Mouse (Mus musculus) kidney, postnatal 0 days (tissue): ENCODE measurements at regions not wholly inside any gene's neighbourhood (a gene's known extent, or its start where the extent isn't known, plus 50 kb on each side); places are given as distances from the start of the nearest gene placed in this dataset.

Experiments
- ATAC-seq: fragments of 200-750 bp; cut with Nextera tagmentation; replicated peaks from 2 replicates; pipeline ENCODE4 v1.8.0; 2017; ENCODE audit warnings: low read depth, moderate number of reproducible peaks, moderate TSS enrichment, moderate library complexity; ENCODE audit not compliant: low FRiP score
- DNase-seq: peaks from one replicate; pipeline ENCODE4 v3.0.0-alpha.2; 2016; ENCODE audit warnings: low spot score
- H3K27ac ChIP-seq: fragments of 300-500 bp; sonication (generic); 2 replicates; pipeline ENCODE4 v1.5.1; 2014; ENCODE audit warnings: mild to moderate bottlenecking
- H3K27me3 ChIP-seq: fragments of 300-500 bp; sonication (generic); 2 replicates; pipeline ENCODE4 v1.6.1; 2014; ENCODE audit warnings: low read length, mixed read lengths; ENCODE audit not compliant: insufficient read depth
- H3K36me3 ChIP-seq: fragments of 300-500 bp; sonication (generic); 2 replicates; pipeline ENCODE4 v1.6.1; 2014; ENCODE audit warnings: low read length, mixed read lengths; ENCODE audit not compliant: insufficient read depth
- H3K4me1 ChIP-seq: fragments of 300-500 bp; sonication (generic); replicated peaks from 2 replicates; pipeline ENCODE4 v1.6.1; 2014; ENCODE audit warnings: antibody characterized with exemption, low read length, mixed read lengths; ENCODE audit not compliant: insufficient read depth
- H3K4me2 ChIP-seq: fragments of 300-500 bp; sonication (generic); 2 replicates; pipeline ENCODE4 v1.6.1; 2014; ENCODE audit warnings: mild to moderate bottlenecking, low read length, moderate library complexity, mixed read lengths
- H3K4me3 ChIP-seq: fragments of 300-500 bp; sonication (generic); replicated peaks from 2 replicates; pipeline ENCODE4 v1.5.1; 2014; ENCODE audit warnings: low read depth, low read length
- H3K9ac ChIP-seq: fragments of 300-500 bp; sonication (generic); 2 replicates; pipeline ENCODE4 v1.6.1; 2014; ENCODE audit warnings: low read depth, low read length
- H3K9me3 ChIP-seq: fragments of 300-500 bp; sonication (generic); replicated peaks from 2 replicates; pipeline ENCODE4 v1.6.1; 2016; ENCODE audit warnings: low read length, inconsistent platforms, mixed read lengths
- CTCF ChIP-seq: IDR thresholded peaks from 2 replicates; pipeline ENCODE4 v1.5.1; 2016; ENCODE audit warnings: antibody characterized with exemption, low read depth, mild to moderate bottlenecking, moderate library complexity
- WGBS: fragments of 180-500 bp; shearing (Covaris S2); extraction: QIAGEN DNeasy Blood & Tissue Kit; methylation state at CpG from one replicate; pipeline ENCODE4 v1.1.7; 2014; 5-methylcytosine and 5-hydroxymethylcytosine counted together

GRCm38 (mm10) chr8:49492906-49493305 is 649.2 kb upstream of the Tenm3 start:
- Histone ChIP-seq H3K4me2 (no peak overlapping the region), H3K27me3 (no peaks in the 10 kb centered on the region), H3K9me3 (no peaks in the 10 kb centered on the region), H3K36me3 (no peaks in the 10 kb centered on the region), H3K4me3 (no peak overlapping the region), H3K27ac (no peak overlapping the region), H3K9ac (no peak overlapping the region), H3K4me1 (no peaks in the 10 kb centered on the region)
- DNase-seq (no peak), ATAC-seq (no peak)
- 81% methylated on average over 2 of the region's 2 CpGs for WGBS
- no peak for TF ChIP-seq CTCF

GRCm38 (mm10) chr8:49485284-49485683 is 641.5 kb upstream of the Tenm3 start:
- ATAC-seq, result no peak
- Histone ChIP-seq H3K4me1 (no peaks in the 10 kb centered on the region), H3K27ac (no peak overlapping the region), H3K27me3 (no peaks in the 10 kb centered on the region), H3K9ac (no peak overlapping the region), H3K4me2 (no peak overlapping the region), H3K36me3 (no peaks in the 10 kb centered on the region), H3K4me3 (no peak overlapping the region), H3K9me3 (no peaks in the 10 kb centered on the region)
- DNase-seq, result no peak
- WGBS, result 79% methylated on average over 4 of the region's 4 CpGs
- TF ChIP-seq CTCF, result no peak

DNA sequence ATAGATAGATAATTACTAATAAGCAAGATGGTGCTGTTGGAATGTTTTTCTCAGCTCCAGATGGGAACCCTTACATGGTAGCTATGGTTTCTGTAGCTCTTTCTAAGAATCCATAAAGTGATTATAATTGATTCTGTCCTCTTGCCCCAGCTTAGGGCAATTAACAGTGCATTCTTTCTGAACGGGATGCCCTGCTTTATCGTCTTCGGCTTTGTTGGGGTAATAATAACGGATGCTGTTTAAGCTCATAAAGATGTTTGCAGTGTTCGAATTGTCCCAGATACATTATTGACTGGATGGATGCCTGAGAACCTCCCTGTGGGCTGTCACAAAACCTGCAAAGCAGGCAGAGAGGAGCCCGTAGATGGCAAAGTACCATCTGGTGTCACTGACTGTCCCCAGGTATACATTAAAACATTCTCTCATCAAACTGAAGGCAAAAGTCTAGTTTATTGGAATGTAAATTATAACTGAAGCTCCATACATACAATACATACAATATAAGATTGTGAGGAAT is 637.8 kb upstream of the Tenm3 start:
- H3K9me3 ChIP-seq, result no peaks in the 10 kb centered on the region
- no peak overlapping the region for H3K4me3 ChIP-seq
- no peaks in the 10 kb centered on the region for H3K27me3 ChIP-seq
- no peak for TF ChIP-seq CTCF
- WGBS, result 81% methylated on average over 6 of the region's 6 CpGs
- no peaks in the 10 kb centered on the region for H3K4me1 ChIP-seq
- no peaks in the 10 kb centered on the region for H3K36me3 ChIP-seq
- DNase-seq, result no peak
- no peak overlapping the region for H3K27ac ChIP-seq
- H3K9ac ChIP-seq, result no peak overlapping the region
- ATAC-seq, result no peak
- no peak overlapping the region for H3K4me2 ChIP-seq

DNA sequence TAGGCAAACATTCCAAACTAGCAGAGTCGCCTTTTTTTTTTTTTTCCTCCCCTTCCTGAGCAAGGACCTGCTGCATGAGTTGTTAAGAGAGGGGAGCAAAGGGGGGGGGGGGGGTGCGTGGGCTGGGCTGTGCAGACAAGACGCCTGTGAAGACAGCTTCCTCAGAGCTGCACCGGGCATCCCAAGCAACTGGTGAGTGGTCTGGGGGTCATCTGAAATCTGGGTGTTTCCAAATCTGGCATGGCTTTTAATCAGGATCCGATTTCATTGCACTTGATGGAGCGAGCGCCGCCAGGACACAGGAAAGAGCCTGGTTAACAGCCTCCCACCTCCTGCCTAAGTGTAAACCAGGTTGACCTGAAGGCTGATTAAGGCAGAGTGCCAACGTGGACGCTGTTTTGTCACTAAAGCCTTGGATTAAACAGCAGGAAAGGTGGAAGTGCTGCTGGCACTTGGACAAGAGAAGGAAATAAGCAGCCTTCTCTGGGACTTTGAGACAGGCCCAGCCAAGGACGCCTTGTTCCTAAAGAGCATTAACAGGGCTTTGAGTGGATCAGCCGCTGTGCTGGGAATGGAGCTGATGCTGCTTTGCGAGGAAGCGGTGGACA is 622.3 kb upstream of the Tenm3 start:
- ATAC-seq (peak; percentile 63; the same call in 1 of the 2 replicates), DNase-seq (peak; percentile 56)
- no peak overlapping the region for H3K9ac ChIP-seq
- no peak for TF ChIP-seq CTCF
- no peaks in the 10 kb centered on the region for H3K9me3 ChIP-seq
- H3K27ac ChIP-seq, result no peak overlapping the region
- peak overlapping the region; percentile 43 for H3K4me2 ChIP-seq
- no peaks in the 10 kb centered on the region for H3K27me3 ChIP-seq
- H3K4me3 ChIP-seq, result no peak overlapping the region
- no peaks in the 10 kb centered on the region for H3K4me1 ChIP-seq
- WGBS, result 15% methylated on average over 13 of the region's 14 CpGs
- no peaks in the 10 kb centered on the region for H3K36me3 ChIP-seq

- WGBS, result 57% methylated on average over 7 of the region's 7 CpGs
- H3K36me3 ChIP-seq, result no peaks in the 10 kb centered on the region
- no peak overlapping the region for H3K4me2 ChIP-seq
- no peak overlapping the region for H3K4me3 ChIP-seq
- ATAC-seq (no peak), DNase-seq (no peak)
- H3K9ac ChIP-seq, result no peak overlapping the region
- H3K4me1 ChIP-seq, result no peaks in the 10 kb centered on the region
- H3K27ac ChIP-seq, result no peak overlapping the region
- no peaks in the 10 kb centered on the region for H3K9me3 ChIP-seq
- TF ChIP-seq CTCF, result no peak
- no peaks in the 10 kb centered on the region for H3K27me3 ChIP-seq
Observed at GRCm38 (mm10) chr8:49465070-49465469, 621.3 kb upstream of the Tenm3 start.

GRCm38 (mm10) chr8:49462602-49463001 is 618.9 kb upstream of the Tenm3 start:
- DNase-seq (no peak), ATAC-seq (no peak)
- WGBS, result 67% methylated on average over 8 of the region's 8 CpGs

More at GRCm38 (mm10) chr8:49462602-49463001, 618.9 kb upstream of the Tenm3 start:
- H3K36me3 ChIP-seq, result no peaks in the 10 kb centered on the region
- no peak overlapping the region for H3K4me3 ChIP-seq
- H3K4me1 ChIP-seq, result no peaks in the 10 kb centered on the region
- H3K27me3 ChIP-seq, result no peaks in the 10 kb centered on the region
- H3K4me2 ChIP-seq, result no peak overlapping the region
- no peak for TF ChIP-seq CTCF
- H3K9me3 ChIP-seq, result no peaks in the 10 kb centered on the region
- H3K27ac ChIP-seq, result no peak overlapping the region
- H3K9ac ChIP-seq, result no peak overlapping the region
